In the genomic region with DNA sequence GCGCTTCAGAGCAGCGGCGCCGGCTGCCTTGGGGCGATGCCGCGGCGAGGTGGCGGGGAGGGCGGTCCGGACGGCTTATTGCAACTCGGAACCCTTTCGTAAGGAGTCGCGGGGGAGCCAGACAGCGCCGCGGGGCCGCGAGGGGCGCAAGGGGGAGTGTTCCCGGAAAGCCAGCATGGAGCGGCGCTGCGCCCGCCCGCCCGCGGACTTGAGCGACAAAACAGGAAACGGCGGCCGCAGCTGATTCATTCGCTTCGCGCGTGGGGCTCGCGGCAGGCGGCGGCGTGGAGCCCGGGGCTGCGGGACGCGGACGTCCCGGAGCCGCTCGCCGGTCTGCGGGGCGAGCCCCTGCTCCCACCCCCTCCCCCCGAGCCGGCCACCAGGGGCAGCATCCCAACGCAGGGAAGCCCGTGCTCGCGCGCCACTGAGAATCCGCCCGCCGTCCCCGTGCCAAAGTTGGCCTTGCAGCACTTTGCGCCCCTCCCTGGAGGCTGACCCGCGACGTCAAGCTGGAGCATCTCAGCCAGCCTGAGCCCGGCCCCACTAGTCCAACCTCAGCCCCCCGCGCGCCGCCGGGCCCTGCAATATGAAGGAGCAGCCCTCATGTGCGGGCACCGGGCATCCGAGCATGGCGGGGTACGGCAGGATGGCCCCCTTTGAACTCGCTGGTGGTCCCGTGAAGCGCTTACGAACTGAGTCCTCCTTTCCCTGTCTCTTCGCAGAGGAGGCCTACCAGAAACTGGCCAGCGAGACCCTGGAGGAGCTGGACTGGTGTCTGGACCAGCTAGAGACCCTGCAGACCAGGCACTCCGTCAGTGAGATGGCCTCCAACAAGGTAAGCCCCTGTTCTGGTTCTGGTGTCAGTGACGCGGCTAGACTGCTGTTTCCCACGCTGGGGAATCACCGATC, we compare ENCODE assay signal across 8 mouse cellular contexts.
DNase-seq lines count a peak whose midpoint lies in the region; ATAC-seq lines count a peak whose summit lies in the region.

No protein-coding gene starts in this region.

- WGBS in hindbrain, embryonic 14.5 days: under 1% methylated on average over 76 of the region's 91 CpGs

- no peaks in the 10 kb centered on the region for H3K9me3 ChIP-seq in hindbrain, embryonic 14.5 days (ENCODE audit: control insufficient read depth, low read length)

- ATAC-seq in hindbrain, embryonic 14.5 days (ENCODE audit: low FRiP score): peak; percentile 84
- ATAC-seq in megakaryocyte, adult 5-6 weeks (ENCODE audit: poor library complexity, severe bottlenecking): peak; percentile 79

- peak overlapping the region; percentile 78 for H3K27ac ChIP-seq in hindbrain, embryonic 14.5 days

- H3K4me1 ChIP-seq in hindbrain, embryonic 14.5 days (replicated peaks; ENCODE audit: control insufficient read depth, insufficient read depth, low read length): peaks cover 21% of the 10 kb centered on the region

- no peaks in the 10 kb centered on the region for H3K27me3 ChIP-seq in hindbrain, embryonic 14.5 days (ENCODE audit: control insufficient read depth, insufficient read depth, low read length)

- peak overlapping the region; percentile 88 for H3K9ac ChIP-seq in hindbrain, embryonic 14.5 days

- peak overlapping the region; percentile 88 for H3K4me3 ChIP-seq in hindbrain, embryonic 14.5 days (replicated peaks; ENCODE audit: low read length)

- DNase-seq in T-cell, adult 2 months (ENCODE audit: low spot score): peak; percentile 91
- peak; percentile 80 to 83 for DNase-seq in cerebellum, postnatal 10 days
- peak; percentile 84 for DNase-seq in gastrocnemius, adult 18-20 months (ENCODE audit: low spot score)
- peak; percentile 57 for DNase-seq in hindbrain, embryonic 14.5 days (ENCODE audit: low spot score)
- peak; percentile 40 to 41 for DNase-seq in left cerebral cortex, adult 8-10 months (ENCODE audit: low spot score in 2 of 2)
- peak; percentile 54 for DNase-seq in retina, postnatal 7 days (ENCODE audit: low read depth, low spot score)
- DNase-seq in urinary bladder, adult 2 months (ENCODE audit: low spot score): peak; percentile 69

- no peaks in the 10 kb centered on the region for H3K36me3 ChIP-seq in hindbrain, embryonic 14.5 days (replicated peaks; ENCODE audit: control insufficient read depth, insufficient read depth)

- peak overlapping the region; percentile 98 for H3K4me2 ChIP-seq in hindbrain, embryonic 14.5 days (replicated peaks)

Comparison
In these comparisons a context has a peak if more than half of its experiments do, and no peak if none do; other contexts are left out.
1. Peak in every context shown above with its lines: DNase-seq, ATAC-seq, H3K4me3 ChIP-seq and H3K27ac ChIP-seq.
2. DNase-seq: peak in every context shown above with its lines; median percentile 91 in T-cell, adult 2 months; 84 in gastrocnemius, adult 18-20 months; 82 in cerebellum, postnatal 10 days; 69 in urinary bladder, adult 2 months; 57 in hindbrain, embryonic 14.5 days; 54 in retina, postnatal 7 days; 40 in left cerebral cortex, adult 8-10 months.